Mouse (Mus musculus) brain, embryonic 14.5 days (tissue): Measurements from ENCODE around the gene Rab8a.

ENCODE experiments used
- CTCF ChIP-seq: fragments of 200-500 bp; IDR thresholded peaks from 2 replicates; pipeline ENCODE4 v1.5.1; 2012; ENCODE audit warnings: inconsistent platforms, mild to moderate bottlenecking, moderate library complexity, borderline replicate concordance; ENCODE audit not compliant: insufficient read depth, insufficient read length; ENCODE audit errors: extremely low read depth
- POLR2A ChIP-seq: fragments of 200-500 bp; IDR thresholded peaks from 2 replicates; pipeline ENCODE4 v1.6.1; 2012; ENCODE audit warnings: mild to moderate bottlenecking, inconsistent platforms, borderline replicate concordance; ENCODE audit not compliant: poor library complexity, insufficient read depth, insufficient read length, severe bottlenecking; ENCODE audit errors: extremely low read depth

DNA sequence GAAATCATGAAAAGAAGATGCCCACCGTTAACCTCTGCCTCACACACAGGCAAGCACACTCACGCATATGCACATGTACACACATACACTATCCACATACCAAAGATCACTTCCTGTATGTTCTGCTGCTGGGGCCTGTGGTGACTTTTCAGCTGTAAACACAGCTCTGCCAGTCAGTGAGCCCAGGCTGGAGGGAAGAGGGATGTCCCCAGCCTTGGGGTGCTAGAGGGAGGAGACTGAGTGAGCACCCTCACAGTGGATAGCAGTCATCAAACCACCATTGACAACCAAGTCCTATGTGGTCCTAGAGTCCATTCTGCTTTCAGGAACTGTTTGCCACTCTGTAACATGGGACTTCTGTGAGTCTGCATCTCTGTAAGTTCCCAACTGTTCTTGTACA is 29.1 kb upstream of the Rab8a start:
- TF ChIP-seq CTCF (no peak), POLR2A (no peak)
